Mouse (Mus musculus) myocyte (in vitro differentiated cells): ENCODE results near the gene Tecr. TPM values are rescaled to one million over a fixed set of nuclear protein-coding genes. Genes with fewer than 3 reads are reported as not detected.

Experiments
- H3K27me3 ChIP-seq: one replicate; pipeline ENCODE4 v1.6.1; 2011; ENCODE audit not compliant: control insufficient read depth, insufficient read depth, insufficient read length
- H3K36me3 ChIP-seq: one replicate; pipeline ENCODE4 v1.6.1; 2011; ENCODE audit not compliant: control insufficient read depth, insufficient read depth
- H3K4me2 ChIP-seq: one replicate; pipeline ENCODE4 v1.6.1; 2011; ENCODE audit warnings: low read depth, control low read depth
- H3K4me3 ChIP-seq: one replicate; pipeline ENCODE4 v1.5.1; 2011; ENCODE audit warnings: mild to moderate bottlenecking, control low read depth, moderate library complexity
- H3K79me2 ChIP-seq: one replicate; pipeline ENCODE4 v1.6.1; 2011; ENCODE audit not compliant: control insufficient read depth, insufficient read depth
- H3ac ChIP-seq: one replicate; pipeline ENCODE4 v1.6.1; 2011; ENCODE audit not compliant: control insufficient read depth, insufficient read length
- CEBPB ChIP-seq: IDR thresholded peaks from 2 replicates; pipeline ENCODE4 v1.6.1; 2011; ENCODE audit warnings: mild to moderate bottlenecking, moderate library complexity; ENCODE audit not compliant: poor library complexity, insufficient read depth, severe bottlenecking
- E2F4 ChIP-seq: IDR thresholded peaks from one replicate; pipeline ENCODE4 v1.6.1; 2011; ENCODE audit warnings: mild to moderate bottlenecking, control low read depth, moderate library complexity; ENCODE audit not compliant: insufficient read depth
- MAX ChIP-seq: IDR thresholded peaks from one replicate; pipeline ENCODE4 v1.6.1; 2011; ENCODE audit warnings: low read depth, mild to moderate bottlenecking, control low read depth
- MYOD1 ChIP-seq, 3 experiments: IDR thresholded peaks; one replicate each; pipeline ENCODE4 v1.6.1; 2011; ENCODE audit warnings: control low read depth in 2 of 3, low read depth in 2 of 3, mild to moderate bottlenecking in 2 of 3, moderate library complexity in 1 of 3; ENCODE audit not compliant: insufficient read length in 2 of 3, control insufficient read depth in 1 of 3
- MYOG ChIP-seq, 3 experiments: IDR thresholded peaks; one replicate each; pipeline ENCODE4 v1.6.1; 2011; ENCODE audit warnings: control low read depth in 2 of 3, low read depth in 2 of 3, mild to moderate bottlenecking in 2 of 3; ENCODE audit not compliant: insufficient read length in 2 of 3, control insufficient read depth in 1 of 3, insufficient read depth in 1 of 3
- POLR2A ChIP-seq: IDR thresholded peaks from one replicate; pipeline ENCODE4 v1.6.1; 2011; ENCODE audit warnings: low read depth, mild to moderate bottlenecking, control low read depth, moderate library complexity; ENCODE audit not compliant: insufficient read length
- POLR2AphosphoS2 ChIP-seq: IDR thresholded peaks from one replicate; pipeline ENCODE4 v1.6.1; 2011; ENCODE audit warnings: low read depth, control low read depth; ENCODE audit not compliant: insufficient read length
- REST ChIP-seq: IDR thresholded peaks from one replicate; pipeline ENCODE4 v1.6.1; 2011; ENCODE audit warnings: mild to moderate bottlenecking, control low read depth, moderate library complexity; ENCODE audit not compliant: insufficient read depth, insufficient read length
- SRF ChIP-seq: IDR thresholded peaks from one replicate; pipeline ENCODE4 v1.6.1; 2011; ENCODE audit warnings: low read depth; ENCODE audit not compliant: control insufficient read depth, insufficient read length
- TCF12 ChIP-seq: IDR thresholded peaks from one replicate; pipeline ENCODE4 v1.6.1; 2011; ENCODE audit warnings: mild to moderate bottlenecking, control low read depth; ENCODE audit not compliant: poor library complexity, insufficient read depth, severe bottlenecking
- TCF3 ChIP-seq: IDR thresholded peaks from one replicate; pipeline ENCODE4 v1.6.1; 2011; ENCODE audit warnings: low read depth, control low read depth; ENCODE audit not compliant: insufficient read length
- USF1 ChIP-seq: IDR thresholded peaks from one replicate; pipeline ENCODE4 v1.6.1; 2011; ENCODE audit warnings: low read depth, mild to moderate bottlenecking, control low read depth, moderate library complexity
- polyA plus RNA-seq: library from polyadenylated mRNA; unstranded; fragments of >200 nt; fragmentation: generic; extraction: Trizol; gene quantifications from one replicate; pipeline ENCODE4 v1.2.1, GENCODE M21; 2012; ENCODE audit warnings: missing spikeins

Gene Tecr
- polyA plus RNA-seq, 1 experiment: 459 TPM

DNA sequence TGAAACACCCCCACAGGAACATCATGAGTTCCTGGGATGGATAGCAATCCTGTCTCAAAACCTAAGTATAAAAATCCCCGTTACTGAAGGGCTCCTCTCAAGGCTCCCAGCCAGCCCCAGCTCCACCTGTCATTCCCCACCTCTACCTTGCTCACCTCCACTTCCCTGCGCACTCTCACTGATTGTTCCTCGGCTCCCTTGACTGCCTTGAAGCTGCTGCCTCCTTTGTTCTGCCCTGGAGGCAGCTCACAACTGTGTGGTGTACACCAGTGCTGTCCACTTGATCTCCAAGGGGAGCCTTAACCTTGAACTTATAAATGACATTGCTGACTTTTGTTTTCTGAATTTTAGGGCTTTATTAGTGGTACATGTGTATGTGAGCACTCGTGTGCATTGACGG lies 39.6 kb downstream of the Tecr start:
- H3K36me3 ChIP-seq: peaks cover 3% of the 10 kb centered on the region
- peak overlapping the region; percentile 86 for H3K4me3 ChIP-seq
- H3K4me2 ChIP-seq: peak overlapping the region; percentile 86
- peaks cover 19% of the 10 kb centered on the region for H3K79me2 ChIP-seq
- no peaks in the 10 kb centered on the region for H3K27me3 ChIP-seq
- TF ChIP-seq MYOD1 (IDR thresholded peaks at IDR 0.05; ENCODE audit: control insufficient read depth in 1 of 3, insufficient read length in 2 of 3, low read depth in 2 of 3) (no peak), POLR2AphosphoS2 (no peak), E2F4 (no peak), REST (no peak), TCF3 (no peak), USF1 (no peak), POLR2A (no peak), CEBPB (no peak), TCF12 (no peak), MAX (no peak), MYOG (IDR thresholded peaks at IDR 0.05; ENCODE audit: control insufficient read depth in 1 of 3, insufficient read depth in 1 of 3, insufficient read length in 2 of 3, low read depth in 2 of 3) (no peak), SRF (no peak)
- H3ac ChIP-seq: no peak overlapping the region

GRCm38 (mm10) chr8:83567668-83568067 lies 40.1 kb downstream of the Tecr start:
- Histone ChIP-seq H3K36me3 (peaks cover 3% of the 10 kb centered on the region), H3ac (no peak overlapping the region), H3K79me2 (peaks cover 19% of the 10 kb centered on the region), H3K4me2 (peak overlapping the region; percentile 86), H3K4me3 (peak overlapping the region; percentile 86), H3K27me3 (no peaks in the 10 kb centered on the region)
- TF ChIP-seq MAX (no peak), REST (no peak), CEBPB (no peak), E2F4 (no peak), SRF (no peak), MYOG (IDR thresholded peaks at IDR 0.05; ENCODE audit: control insufficient read depth in 1 of 3, insufficient read depth in 1 of 3, insufficient read length in 2 of 3, low read depth in 2 of 3) (no peak), TCF3 (no peak)

DNA sequence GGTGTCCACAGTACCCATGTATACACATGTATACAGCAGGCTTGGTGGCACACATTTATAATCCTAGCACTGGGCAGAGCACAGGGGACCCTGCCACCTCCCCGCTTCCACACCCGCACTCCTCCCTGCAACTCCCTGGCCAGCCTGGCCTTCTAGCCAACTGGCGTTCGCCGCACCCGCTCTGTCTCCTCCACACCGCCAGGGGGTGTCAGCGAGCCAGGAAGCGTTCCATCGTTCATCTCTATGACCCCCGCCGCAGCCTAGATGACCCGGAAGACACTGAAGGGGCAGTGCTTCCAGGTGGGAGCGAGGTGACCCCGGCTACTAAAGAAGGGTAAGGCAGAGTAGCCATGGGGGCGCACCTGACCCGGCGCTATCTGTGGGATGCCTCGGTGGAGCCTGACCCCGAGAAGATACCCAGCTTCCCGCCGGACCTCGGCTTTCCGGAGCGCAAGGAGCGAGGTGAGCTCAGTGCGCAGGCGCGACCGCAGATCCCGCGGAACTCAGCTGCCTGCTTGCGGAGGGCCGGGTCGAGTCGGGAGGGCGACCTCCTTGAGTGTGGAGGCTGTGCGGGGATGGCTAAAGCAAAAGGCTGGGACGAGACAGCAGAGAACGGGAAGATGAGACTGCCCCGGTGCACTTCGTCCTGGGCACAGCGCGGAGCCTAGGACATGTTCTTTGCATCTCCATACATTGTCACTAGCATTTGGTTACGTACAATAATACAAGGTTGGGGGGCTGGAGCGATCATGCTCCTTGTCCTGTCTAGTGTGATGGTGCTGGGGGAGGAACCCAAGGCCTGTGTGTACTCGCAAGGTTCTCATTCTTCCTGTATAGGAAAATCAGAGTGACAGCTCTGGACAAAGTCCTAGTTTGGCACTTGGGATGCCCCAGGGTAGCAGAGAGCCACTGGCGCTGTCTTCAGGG lies 41.0 kb downstream of the Tecr start, which contains the start of gene Ndufb7:
Gene Ndufb7 (plus strand): TSS at position 203 of the 927 bp plus-strand sequence.
- peaks cover 19% of the 10 kb centered on the region for H3K79me2 ChIP-seq
- H3ac ChIP-seq: peak within 1 kb of the TSS; percentile 65
- H3K36me3 ChIP-seq: no peaks in the 10 kb centered on the region
- TF ChIP-seq SRF (no peak), MYOG (IDR thresholded peaks at IDR 0.05; ENCODE audit: control insufficient read depth in 1 of 3, insufficient read depth in 1 of 3, insufficient read length in 2 of 3, low read depth in 2 of 3) (peak in 2 of 3 experiments; percentile 27 to 46), REST (no peak), POLR2AphosphoS2 (peak; percentile 81), TCF3 (no peak), USF1 (no peak), POLR2A (peak; percentile 68), CEBPB (no peak), E2F4 (no peak), MAX (no peak)
- peak within 1 kb of the TSS; percentile 86 for H3K4me3 ChIP-seq
- peaks cover 6% of the 10 kb centered on the region for H3K27me3 ChIP-seq
- H3K4me2 ChIP-seq: peak within 1 kb of the TSS; percentile 86

- TF ChIP-seq POLR2AphosphoS2 (no peak), MYOG (IDR thresholded peaks at IDR 0.05; ENCODE audit: control insufficient read depth in 1 of 3, insufficient read depth in 1 of 3, insufficient read length in 2 of 3, low read depth in 2 of 3) (no peak), REST (no peak), POLR2A (no peak), E2F4 (no peak), USF1 (no peak), MYOD1 (IDR thresholded peaks at IDR 0.05; ENCODE audit: control insufficient read depth in 1 of 3, insufficient read length in 2 of 3, low read depth in 2 of 3) (no peak), TCF12 (no peak), SRF (no peak)
- peak overlapping the region; percentile 86 for H3K4me3 ChIP-seq
- no peaks in the 10 kb centered on the region for H3K36me3 ChIP-seq
- peaks cover 16% of the 10 kb centered on the region for H3K79me2 ChIP-seq
- peaks cover 6% of the 10 kb centered on the region for H3K27me3 ChIP-seq
- no peak overlapping the region for H3K4me2 ChIP-seq
- peak overlapping the region; percentile 65 for H3ac ChIP-seq
Measured at GRCm38 (mm10) chr8:83565731-83566375, 41.9 kb downstream of the Tecr start.
